Mouse (Mus musculus) liver, embryonic 13.5 days (tissue): ENCODE measurements at regions not wholly inside any gene's neighbourhood (a gene's known extent, or its start where the extent isn't known, plus 50 kb on each side); places are given as distances from the start of the nearest gene placed in this dataset.

Experiments
- ATAC-seq: fragments of 200-750 bp; cut with Nextera tagmentation; 2 replicates; pipeline ENCODE4 v1.8.0; 2017; ENCODE audit warnings: low read depth, mild to moderate bottlenecking, moderate number of reproducible peaks, moderate library complexity
- DNase-seq: peaks from one replicate; pipeline ENCODE4 v3.0.0; 2022
- H3K27ac ChIP-seq: fragments of 300-500 bp; sonication (generic); 2 replicates; pipeline ENCODE4 v1.5.1; 2015; ENCODE audit warnings: moderate library complexity, mild to moderate bottlenecking, inconsistent platforms
- H3K27me3 ChIP-seq: fragments of 300-500 bp; sonication (generic); 2 replicates; pipeline ENCODE4 v1.6.1; 2015; ENCODE audit warnings: mild to moderate bottlenecking, inconsistent platforms
- H3K36me3 ChIP-seq: fragments of 300-500 bp; sonication (generic); 2 replicates; pipeline ENCODE4 v1.6.1; 2015; ENCODE audit warnings: mild to moderate bottlenecking, inconsistent platforms
- H3K4me1 ChIP-seq: fragments of 300-500 bp; sonication (generic); replicated peaks from 2 replicates; pipeline ENCODE4 v1.6.1; 2015; ENCODE audit warnings: inconsistent platforms
- H3K4me2 ChIP-seq: fragments of 300-500 bp; sonication (generic); 2 replicates; pipeline ENCODE4 v1.6.1; 2015; ENCODE audit warnings: inconsistent platforms, mild to moderate bottlenecking, moderate library complexity
- H3K4me3 ChIP-seq: fragments of 300-500 bp; sonication (generic); replicated peaks from 2 replicates; pipeline ENCODE4 v1.5.1; 2015; ENCODE audit warnings: mild to moderate bottlenecking, inconsistent platforms
- H3K9ac ChIP-seq: fragments of 300-500 bp; sonication (generic); 2 replicates; pipeline ENCODE4 v1.6.1; 2015; ENCODE audit warnings: mild to moderate bottlenecking, inconsistent platforms
- H3K9me3 ChIP-seq: fragments of 300-500 bp; sonication (generic); replicated peaks from 2 replicates; pipeline ENCODE4 v1.6.1; 2016; ENCODE audit warnings: inconsistent platforms
- WGBS: fragments of 180-500 bp; shearing (Covaris S2); methylation state at CpG from one replicate; pipeline ENCODE4 v1.1.7; 2015; ENCODE audit not compliant: insufficient replicate concordance; 5-methylcytosine and 5-hydroxymethylcytosine counted together

GRCm38 (mm10) chr12:94015946-94016345 lies 1676.1 kb upstream of the Flrt2 start:
- DNase-seq (no peak), ATAC-seq (no peak)
- Histone ChIP-seq H3K9me3 (no peaks in the 10 kb centered on the region), H3K9ac (no peak overlapping the region), H3K4me3 (no peak overlapping the region), H3K36me3 (no peaks in the 10 kb centered on the region), H3K4me2 (no peak overlapping the region), H3K4me1 (no peaks in the 10 kb centered on the region), H3K27ac (no peak overlapping the region), H3K27me3 (no peaks in the 10 kb centered on the region)

DNA sequence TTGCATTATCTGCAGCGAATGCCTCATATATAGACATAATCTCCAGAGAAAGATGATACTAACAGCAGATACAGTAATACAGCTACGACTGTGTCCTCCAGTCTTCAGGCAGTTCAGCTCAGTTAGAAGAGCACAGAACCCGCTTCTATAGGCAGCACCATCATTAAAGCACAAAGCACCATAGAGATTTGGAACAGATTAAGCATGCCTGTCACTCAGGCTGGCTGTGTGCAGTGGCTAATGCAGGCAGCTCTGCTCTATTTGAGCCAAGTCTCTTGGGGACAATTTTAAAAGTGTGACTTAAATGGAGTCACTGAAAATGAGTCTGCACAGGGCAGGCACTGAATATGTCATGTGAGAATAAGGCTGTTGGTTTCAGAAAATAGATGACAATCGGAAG lies 1660.7 kb upstream of the Flrt2 start:
- Histone ChIP-seq H3K27me3 (no peaks in the 10 kb centered on the region), H3K27ac (no peak overlapping the region), H3K9ac (no peak overlapping the region), H3K4me2 (no peak overlapping the region), H3K4me3 (no peak overlapping the region), H3K9me3 (no peaks in the 10 kb centered on the region), H3K36me3 (no peaks in the 10 kb centered on the region), H3K4me1 (no peaks in the 10 kb centered on the region)
- no peak for ATAC-seq
- DNase-seq: no peak
- WGBS: 65% methylated on average over 4 of the region's 4 CpGs

DNA sequence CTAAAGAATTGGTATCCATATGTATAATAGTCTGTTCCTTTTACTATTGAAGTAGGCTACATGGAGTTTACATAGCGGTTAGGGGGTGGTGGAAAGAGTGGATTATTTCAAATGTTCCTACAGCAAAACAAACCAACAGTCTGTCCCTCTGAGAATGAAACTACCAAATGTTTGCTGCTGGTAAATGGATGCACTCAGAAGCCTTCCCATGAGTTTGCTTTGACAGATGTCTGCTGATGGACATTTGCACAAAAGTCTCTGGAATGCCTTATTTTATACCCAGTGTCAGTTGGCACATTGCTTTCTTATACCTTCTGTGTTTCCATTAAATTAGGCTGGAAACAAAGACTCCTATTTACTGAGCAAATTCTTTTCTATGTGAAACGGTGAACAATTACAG lies 1644.1 kb upstream of the Flrt2 start:
- H3K4me3 ChIP-seq: no peak overlapping the region
- DNase-seq: no peak
- 80% methylated on average over 2 of the region's 2 CpGs for WGBS
- H3K27ac ChIP-seq: no peak overlapping the region
- H3K9ac ChIP-seq: no peak overlapping the region
- H3K4me1 ChIP-seq: no peaks in the 10 kb centered on the region
- ATAC-seq: no peak
- H3K36me3 ChIP-seq: no peaks in the 10 kb centered on the region
- H3K27me3 ChIP-seq: no peaks in the 10 kb centered on the region
- no peak overlapping the region for H3K4me2 ChIP-seq
- H3K9me3 ChIP-seq: no peaks in the 10 kb centered on the region

GRCm38 (mm10) chr12:94057767-94058166 lies 1634.3 kb upstream of the Flrt2 start:
- Histone ChIP-seq H3K27ac (no peak overlapping the region), H3K27me3 (no peaks in the 10 kb centered on the region), H3K4me2 (no peak overlapping the region), H3K9ac (no peak overlapping the region), H3K4me1 (no peaks in the 10 kb centered on the region), H3K36me3 (no peaks in the 10 kb centered on the region), H3K4me3 (no peak overlapping the region), H3K9me3 (no peaks in the 10 kb centered on the region)
- DNase-seq: no peak
- WGBS: 70% methylated on average over 2 of the region's 2 CpGs
- ATAC-seq: no peak

DNA sequence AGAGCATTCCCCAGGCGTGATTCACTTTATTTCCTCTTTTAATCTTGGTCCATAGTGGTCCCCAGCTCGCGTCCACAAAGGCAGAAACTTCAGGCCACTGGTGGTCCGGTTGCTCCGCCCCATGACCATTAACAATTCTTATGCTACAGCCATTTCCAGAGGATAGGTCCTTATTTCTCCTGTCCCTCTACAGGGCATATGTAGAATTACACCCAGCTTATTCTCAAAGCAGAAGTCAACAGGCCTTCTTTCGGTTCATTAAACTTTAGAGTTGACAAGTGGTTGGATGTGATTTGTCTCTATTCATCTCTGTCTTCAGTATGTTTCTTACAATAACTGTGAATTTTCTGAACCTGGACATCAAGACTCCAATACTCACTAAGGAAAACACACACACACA lies 1632.4 kb upstream of the Flrt2 start:
- H3K4me3 ChIP-seq: no peak overlapping the region
- no peaks in the 10 kb centered on the region for H3K36me3 ChIP-seq
- H3K4me2 ChIP-seq: no peak overlapping the region
- H3K9me3 ChIP-seq: no peaks in the 10 kb centered on the region
- no peak for ATAC-seq
- H3K9ac ChIP-seq: no peak overlapping the region
- H3K27ac ChIP-seq: no peak overlapping the region
- no peaks in the 10 kb centered on the region for H3K27me3 ChIP-seq
- H3K4me1 ChIP-seq: no peaks in the 10 kb centered on the region
- DNase-seq: no peak
- WGBS: 66% methylated on average over 6 of the region's 6 CpGs

DNA sequence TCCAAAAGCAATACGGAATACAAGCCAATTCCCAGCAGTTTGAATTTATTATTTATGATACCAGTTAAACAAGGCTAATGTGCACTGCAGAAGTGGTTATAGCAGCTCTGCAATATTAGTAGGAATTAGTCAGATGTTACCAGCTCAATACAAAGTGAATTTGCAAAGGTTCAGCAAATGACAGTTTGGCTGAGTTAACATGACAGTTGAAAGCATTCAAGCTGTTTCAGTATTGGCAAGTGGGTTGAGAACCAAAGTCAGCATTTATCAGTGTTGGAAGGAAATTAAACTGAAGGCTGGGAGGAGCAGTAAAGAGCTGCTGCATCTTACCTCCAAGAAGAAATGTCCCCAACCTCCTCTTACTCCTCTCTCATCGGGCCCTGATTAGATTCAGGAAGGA lies 1631.7 kb upstream of the Flrt2 start:
- H3K36me3 ChIP-seq: no peaks in the 10 kb centered on the region
- no peak overlapping the region for H3K4me3 ChIP-seq
- ATAC-seq (no peak), DNase-seq (no peak)
- H3K27ac ChIP-seq: no peak overlapping the region
- H3K9me3 ChIP-seq: no peaks in the 10 kb centered on the region
- H3K4me2 ChIP-seq: no peak overlapping the region
- WGBS: 59% methylated on average over 2 of the region's 2 CpGs
- no peaks in the 10 kb centered on the region for H3K27me3 ChIP-seq
- no peaks in the 10 kb centered on the region for H3K4me1 ChIP-seq
- H3K9ac ChIP-seq: no peak overlapping the region

GRCm38 (mm10) chr12:94066444-94067152 lies 1625.4 kb upstream of the Flrt2 start:
- Histone ChIP-seq H3K36me3 (no peaks in the 10 kb centered on the region), H3K9me3 (no peaks in the 10 kb centered on the region), H3K27me3 (no peaks in the 10 kb centered on the region), H3K4me1 (no peaks in the 10 kb centered on the region), H3K4me3 (no peak overlapping the region), H3K9ac (no peak overlapping the region), H3K4me2 (no peak overlapping the region), H3K27ac (no peak overlapping the region)
- 63% methylated on average over 9 of the region's 9 CpGs for WGBS
- no peak for ATAC-seq
- no peak for DNase-seq

- H3K27me3 ChIP-seq: no peaks in the 10 kb centered on the region
- H3K4me3 ChIP-seq: no peak overlapping the region
- ATAC-seq (no peak), DNase-seq (no peak)
- H3K4me1 ChIP-seq: no peaks in the 10 kb centered on the region
- no peak overlapping the region for H3K4me2 ChIP-seq
- no peak overlapping the region for H3K27ac ChIP-seq
- H3K36me3 ChIP-seq: no peaks in the 10 kb centered on the region
- 65% methylated on average over 2 of the region's 2 CpGs for WGBS
- H3K9me3 ChIP-seq: no peaks in the 10 kb centered on the region
- H3K9ac ChIP-seq: no peak overlapping the region
Measured at GRCm38 (mm10) chr12:94070940-94071505, 1621.0 kb upstream of the Flrt2 start.

DNA sequence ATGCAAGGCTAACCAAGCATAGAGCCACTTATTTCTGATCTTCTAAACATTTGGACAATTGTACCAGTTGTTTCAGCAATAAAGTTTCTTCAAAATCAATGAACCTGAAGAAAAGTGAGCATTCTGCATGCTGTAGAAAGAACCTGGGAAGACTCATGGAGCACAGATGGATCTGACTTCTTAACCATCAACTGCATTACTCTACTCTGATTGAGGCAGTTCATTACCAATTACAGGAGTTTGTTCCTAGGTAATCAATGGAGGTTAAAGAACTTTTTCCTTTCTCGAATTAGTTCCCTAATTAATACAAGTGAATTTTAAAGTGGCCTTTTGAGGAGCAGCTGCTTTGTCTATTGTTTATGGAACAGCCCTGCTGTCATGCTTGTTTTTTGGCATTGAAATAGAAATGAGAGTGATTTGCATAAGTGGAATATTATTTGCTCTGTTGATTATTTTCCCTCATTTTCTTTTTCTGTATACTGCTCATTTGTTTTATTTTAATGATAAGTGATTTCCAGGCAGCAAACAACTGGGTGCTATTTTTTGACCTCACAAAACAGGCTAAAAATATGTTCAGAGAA lies 1586.4 kb upstream of the Flrt2 start:
- DNase-seq (no peak), ATAC-seq (no peak)
- H3K27me3 ChIP-seq: no peaks in the 10 kb centered on the region
- no peaks in the 10 kb centered on the region for H3K36me3 ChIP-seq
- no peaks in the 10 kb centered on the region for H3K4me1 ChIP-seq
- H3K9ac ChIP-seq: no peak overlapping the region
- no peak overlapping the region for H3K27ac ChIP-seq
- no peaks in the 10 kb centered on the region for H3K9me3 ChIP-seq
- WGBS: 56% methylated on average over 1 of the region's 1 CpGs
- H3K4me3 ChIP-seq: no peak overlapping the region
- no peak overlapping the region for H3K4me2 ChIP-seq

- WGBS: 56% methylated on average over 5 of the region's 5 CpGs
- no peak for DNase-seq
- no peak overlapping the region for H3K27ac ChIP-seq
- no peaks in the 10 kb centered on the region for H3K4me1 ChIP-seq
- no peaks in the 10 kb centered on the region for H3K36me3 ChIP-seq
- no peak overlapping the region for H3K4me3 ChIP-seq
- H3K4me2 ChIP-seq: no peak overlapping the region
- H3K9me3 ChIP-seq: no peaks in the 10 kb centered on the region
- ATAC-seq: no peak
- H3K27me3 ChIP-seq: no peaks in the 10 kb centered on the region
- H3K9ac ChIP-seq: no peak overlapping the region
Measured at GRCm38 (mm10) chr12:94150143-94150542, 1541.9 kb upstream of the Flrt2 start.

- H3K27me3 ChIP-seq: no peaks in the 10 kb centered on the region
- H3K27ac ChIP-seq: no peak overlapping the region
- WGBS: 67% methylated on average over 12 of the region's 12 CpGs
Measured at GRCm38 (mm10) chr12:94155110-94155858, 1536.7 kb upstream of the Flrt2 start.

More at GRCm38 (mm10) chr12:94155110-94155858, 1536.7 kb upstream of the Flrt2 start:
- no peak overlapping the region for H3K4me3 ChIP-seq
- no peak overlapping the region for H3K4me2 ChIP-seq
- no peak for ATAC-seq
- no peaks in the 10 kb centered on the region for H3K36me3 ChIP-seq
- no peak overlapping the region for H3K9ac ChIP-seq
- DNase-seq: no peak
- H3K9me3 ChIP-seq: no peaks in the 10 kb centered on the region
- no peaks in the 10 kb centered on the region for H3K4me1 ChIP-seq
